Mouse (Mus musculus) erythroblast, adult 5-6 weeks (primary cell): ENCODE measurements around the gene Sbpl. TPM values are rescaled to one million over a fixed set of nuclear protein-coding genes. Genes with fewer than 3 reads are reported as not detected.
"Not testable (repeated sequence)": the region's sequence is repeated elsewhere in the genome, so short reads cannot be mapped to it uniquely, and the experiment has no call there.

Experiments used
- ATAC-seq: replicated peaks from 2 replicates; pipeline ENCODE4 v1.8.0; 2016; ENCODE audit warnings: moderate number of reproducible peaks, mild to moderate bottlenecking, moderate TSS enrichment, inconsistent platforms; ENCODE audit not compliant: poor library complexity, low FRiP score, severe bottlenecking
- total RNA-seq, 2 experiments: library from RNA; stranded (forward) in 1 of 2; stranded (reverse) in 1 of 2; fragments of 150-400 nt in 1 of 2; fragments of 200-764, 138-1000 nt in 1 of 2; gene quantifications; 2 replicates each; pipeline versions ENCODE4 v1.2.3 to v1.2.4; 2015 to 2017; ENCODE audit warnings: low replicate concordance in 2 of 2

The Sbpl gene
- total RNA-seq, 2 experiments from 2014 or later: not detected

GRCm38 (mm10) chr17:23965805-23966425 is 10.8 kb upstream of the Sbpl start:
- ATAC-seq: no peak

GRCm38 (mm10) chr17:23961573-23962122 is 6.6 kb upstream of the Sbpl start:
- ATAC-seq: no peak

- ATAC-seq: peak; percentile 83
Observed at GRCm38 (mm10) chr17:23960084-23960738, 5.1 kb upstream of the Sbpl start.

GRCm38 (mm10) chr17:23950828-23951227 is 4.2 kb downstream of the Sbpl start:
- not testable (repeated sequence) for ATAC-seq

- ATAC-seq: no peak
Observed at GRCm38 (mm10) chr17:23949068-23949467, 6.0 kb downstream of the Sbpl start.

- not testable (repeated sequence) for ATAC-seq
Observed at GRCm38 (mm10) chr17:23947486-23947885, 7.6 kb downstream of the Sbpl start.

- ATAC-seq: no peak
Observed at GRCm38 (mm10) chr17:23941372-23941771, 13.7 kb downstream of the Sbpl start, which contains the start of gene Sbp. Sbp (plus strand) TSS chr17:23941672.

- ATAC-seq: no peak
Observed at GRCm38 (mm10) chr17:23931157-23931556, 23.9 kb downstream of the Sbpl start.

GRCm38 (mm10) chr17:23925090-23925493 is 30.0 kb downstream of the Sbpl start:
- no peak for ATAC-seq

GRCm38 (mm10) chr17:23924531-23925007 is 30.5 kb downstream of the Sbpl start:
- ATAC-seq: peak; percentile 86

GRCm38 (mm10) chr17:23917158-23917557 is 37.9 kb downstream of the Sbpl start, which contains the start of gene Dcpp3:
Dcpp3 (plus strand) TSS chr17:23917458.
- not testable (repeated sequence) for ATAC-seq

Other genes starting within 250 kb of the Sbpl start
- gene 1520401A03Rik, start 232.5 kb downstream of the Sbpl start, total RNA-seq (2015; ENCODE audit: low replicate concordance): not detected in 2 replicates
- not detected in 2 replicates for gene 1520401A03Rik, start 232.5 kb downstream of the Sbpl start, total RNA-seq (2017; ENCODE audit: low replicate concordance)
- 10.0 and 14.2 TPM in 2 replicates for gene Pkmyt1, start 228.9 kb downstream of the Sbpl start, total RNA-seq (2015; ENCODE audit: low replicate concordance)
- gene Pkmyt1, start 228.9 kb downstream of the Sbpl start, total RNA-seq (2017; ENCODE audit: low replicate concordance): 7.3 and 9.2 TPM in 2 replicates
- 1.2 TPM in 1 of 2 replicates, not detected in the other for gene Paqr4, start 214.4 kb downstream of the Sbpl start, total RNA-seq (2015; ENCODE audit: low replicate concordance)
- 1.4 and 4.3 TPM in 2 replicates for gene Paqr4, start 214.4 kb downstream of the Sbpl start, total RNA-seq (2017; ENCODE audit: low replicate concordance)
- gene Kremen2, start 209.4 kb downstream of the Sbpl start, total RNA-seq (2015; ENCODE audit: low replicate concordance): not detected in 2 replicates
- gene Kremen2, start 209.4 kb downstream of the Sbpl start, total RNA-seq (2017; ENCODE audit: low replicate concordance): not detected in 2 replicates
- 2.1 and 2.3 TPM in 2 replicates for gene Flywch1, start 183.7 kb downstream of the Sbpl start, total RNA-seq (2015; ENCODE audit: low replicate concordance)
- 3.8 and 4.7 TPM in 2 replicates for gene Flywch1, start 183.7 kb downstream of the Sbpl start, total RNA-seq (2017; ENCODE audit: low replicate concordance)
- not detected in 2 replicates for gene Flywch2, start 169.2 kb downstream of the Sbpl start, total RNA-seq (2015; ENCODE audit: low replicate concordance)
- gene Flywch2, start 169.2 kb downstream of the Sbpl start, total RNA-seq (2017; ENCODE audit: low replicate concordance): not detected in 2 replicates
- gene Srrm2, start 164.7 kb downstream of the Sbpl start, total RNA-seq (2015; ENCODE audit: low replicate concordance): 188 and 291 TPM in 2 replicates
- 169 and 183 TPM in 2 replicates for gene Srrm2, start 164.7 kb downstream of the Sbpl start, total RNA-seq (2017; ENCODE audit: low replicate concordance)
- 94.3 and 118 TPM in 2 replicates for gene Elob, start 126.1 kb downstream of the Sbpl start, total RNA-seq (2015; ENCODE audit: low replicate concordance)
- 33.2 and 50.0 TPM in 2 replicates for gene Elob, start 126.1 kb downstream of the Sbpl start, total RNA-seq (2017; ENCODE audit: low replicate concordance)
- not detected in 2 replicates for gene Prss33, start 119.2 kb downstream of the Sbpl start, total RNA-seq (2015; ENCODE audit: low replicate concordance)
- not detected in 2 replicates for gene Prss33, start 119.2 kb downstream of the Sbpl start, total RNA-seq (2017; ENCODE audit: low replicate concordance)
- not detected in 2 replicates for gene Prss32, start 111.4 kb downstream of the Sbpl start, total RNA-seq (2015; ENCODE audit: low replicate concordance)
- gene Prss32, start 111.4 kb downstream of the Sbpl start, total RNA-seq (2017; ENCODE audit: low replicate concordance): not detected in 2 replicates
- not detected in 2 replicates for gene Prss41, start 111.1 kb downstream of the Sbpl start, total RNA-seq (2015; ENCODE audit: low replicate concordance)
- gene Prss41, start 111.1 kb downstream of the Sbpl start, total RNA-seq (2017; ENCODE audit: low replicate concordance): not detected in 2 replicates
- not detected in 2 replicates for gene Prss21, start 87.2 kb downstream of the Sbpl start, total RNA-seq (2015; ENCODE audit: low replicate concordance)
- not detected in 2 replicates for gene Prss21, start 87.2 kb downstream of the Sbpl start, total RNA-seq (2017; ENCODE audit: low replicate concordance)
- not detected in 2 replicates for gene Dcpp1, start 74.4 kb downstream of the Sbpl start, total RNA-seq (2015; ENCODE audit: low replicate concordance)
- gene Dcpp1, start 74.4 kb downstream of the Sbpl start, total RNA-seq (2017; ENCODE audit: low replicate concordance): not detected in 2 replicates
- gene Dcpp2, start 74.4 kb downstream of the Sbpl start, total RNA-seq (2015; ENCODE audit: low replicate concordance): not detected in 2 replicates
- gene Dcpp2, start 74.4 kb downstream of the Sbpl start, total RNA-seq (2017; ENCODE audit: low replicate concordance): not detected in 2 replicates
- gene Dcpp3, start 37.8 kb downstream of the Sbpl start, total RNA-seq (2015; ENCODE audit: low replicate concordance): not detected in 2 replicates
- gene Dcpp3, start 37.8 kb downstream of the Sbpl start, total RNA-seq (2017; ENCODE audit: low replicate concordance): not detected in 2 replicates
- not detected in 2 replicates for gene Sbp, start 13.6 kb downstream of the Sbpl start, total RNA-seq (2015; ENCODE audit: low replicate concordance)
- gene Sbp, start 13.6 kb downstream of the Sbpl start, total RNA-seq (2017; ENCODE audit: low replicate concordance): not detected in 2 replicates
- gene Prss30, start 25.3 kb upstream of the Sbpl start, total RNA-seq (2015; ENCODE audit: low replicate concordance): not detected in 2 replicates
- not detected in 2 replicates for gene Prss30, start 25.3 kb upstream of the Sbpl start, total RNA-seq (2017; ENCODE audit: low replicate concordance)
- not detected in 2 replicates for gene Prss22, start 42.8 kb upstream of the Sbpl start, total RNA-seq (2015; ENCODE audit: low replicate concordance)
- gene Prss22, start 42.8 kb upstream of the Sbpl start, total RNA-seq (2017; ENCODE audit: low replicate concordance): not detected in 2 replicates
- gene Prss27, start 82.9 kb upstream of the Sbpl start, total RNA-seq (2015; ENCODE audit: low replicate concordance): not detected in 2 replicates
- not detected in 2 replicates for gene Prss27, start 82.9 kb upstream of the Sbpl start, total RNA-seq (2017; ENCODE audit: low replicate concordance)
- 6.5 and 11.5 TPM in 2 replicates for gene Kctd5, start 118.2 kb upstream of the Sbpl start, total RNA-seq (2015; ENCODE audit: low replicate concordance)
- 4.3 and 8.1 TPM in 2 replicates for gene Kctd5, start 118.2 kb upstream of the Sbpl start, total RNA-seq (2017; ENCODE audit: low replicate concordance)
- gene Pdpk1, start 195.7 kb upstream of the Sbpl start, total RNA-seq (2015; ENCODE audit: low replicate concordance): 24.0 and 25.7 TPM in 2 replicates
- 24.8 and 30.8 TPM in 2 replicates for gene Pdpk1, start 195.7 kb upstream of the Sbpl start, total RNA-seq (2017; ENCODE audit: low replicate concordance)
- 3.3 and 12.5 TPM in 2 replicates for gene Amdhd2, start 208.5 kb upstream of the Sbpl start, total RNA-seq (2015; ENCODE audit: low replicate concordance)
- 11.0 and 15.1 TPM in 2 replicates for gene Amdhd2, start 208.5 kb upstream of the Sbpl start, total RNA-seq (2017; ENCODE audit: low replicate concordance)
- 160 and 166 TPM in 2 replicates for gene Atp6v0c, start 214.4 kb upstream of the Sbpl start, total RNA-seq (2015; ENCODE audit: low replicate concordance)
- 53.8 and 97.7 TPM in 2 replicates for gene Atp6v0c, start 214.4 kb upstream of the Sbpl start, total RNA-seq (2017; ENCODE audit: low replicate concordance)